ENCODE assay signal across 18 mouse cellular contexts in genomic region chr9:17675519-17675918, GRCm38 (mm10).
"Had no signal": no experiment of that assay in that cellular context is flagged by ENCODE, and none has a peak within 500 bp of the region (broad histone marks: within the 10 kb centered on the region; RNA-seq: fewer than 3 reads in every experiment).

No protein-coding gene starts in this region.

- H3K9me3 ChIP-seq: lung, embryonic 15.5 days; megakaryocyte, embryonic 14.5 days; midbrain, embryonic 10.5 days; midbrain, embryonic 13.5 days; neural tube, embryonic 13.5 days had no signal

- H3K4me2 ChIP-seq: liver, embryonic 11.5 days; lung, embryonic 15.5 days; midbrain, embryonic 13.5 days; neural tube, embryonic 13.5 days had no signal

- H3K36me3 ChIP-seq: lung, embryonic 15.5 days; midbrain, embryonic 10.5 days; midbrain, embryonic 13.5 days; neural tube, embryonic 13.5 days had no signal

- H3K4me1 ChIP-seq: lung, embryonic 15.5 days; megakaryocyte, embryonic 14.5 days; midbrain, embryonic 10.5 days; midbrain, embryonic 13.5 days; neural tube, embryonic 13.5 days had no signal

- DNase-seq: kidney, adult 11 months; kidney, adult 9 months; kidney, postnatal 25 days; lung, adult 18-20 months; lung, postnatal 10 days; lung, postnatal 36 days; retina, postnatal 1 day; thymus, postnatal 25 days had no signal

- H3K4me3 ChIP-seq: lung, embryonic 15.5 days; megakaryocyte, embryonic 14.5 days; midbrain, embryonic 10.5 days; midbrain, embryonic 13.5 days; myocyte; neural tube, embryonic 13.5 days had no signal

- H3K9ac ChIP-seq: liver, embryonic 14.5 days; lung, embryonic 15.5 days; midbrain, embryonic 13.5 days; neural tube, embryonic 13.5 days had no signal

- ATAC-seq: midbrain, embryonic 13.5 days; midbrain, embryonic 16.5 days had no signal

- H3K27me3 ChIP-seq: lung, embryonic 15.5 days; megakaryocyte, embryonic 14.5 days; midbrain, embryonic 13.5 days; neural tube, embryonic 13.5 days had no signal

- H3K27ac ChIP-seq: kidney, postnatal 0 days; liver, embryonic 14.5 days; lung, embryonic 15.5 days; midbrain, embryonic 10.5 days; midbrain, embryonic 13.5 days; neural tube, embryonic 13.5 days had no signal
